Mouse (Mus musculus) adrenal gland, adult 18-20 months (tissue): ENCODE data around the gene Farp2. TPM values are rescaled to one million over a fixed set of nuclear protein-coding genes. Genes with fewer than 3 reads are reported as not detected.

Experiments used
- total RNA-seq, 2 experiments: library from RNA; stranded (reverse); gene quantifications; 1 replicate in 1 of 2; 2 replicates in 1 of 2; pipeline ENCODE4 v1.2.3; 2021

Gene Farp2
- total RNA-seq, 2 experiments from 2014 or later = 18.5 to 18.7 TPM

Other genes with a start within 250 kb of the Farp2 start
- gene Mterf4, start 206.2 kb upstream of the Farp2 start, total RNA-seq = 10 to 100 TPM; 23.1 to 23.3 TPM
- gene Ppp1r7, start 169.2 kb upstream of the Farp2 start, total RNA-seq = 10 to 100 TPM; 20.4 to 28.5 TPM
- gene Pask, start 168.6 kb upstream of the Farp2 start, total RNA-seq = 1 to 10 TPM; 2.7 to 3.6 TPM
- gene Ano7, start 138.1 kb upstream of the Farp2 start, total RNA-seq = not detected
- 100 to 1,000 TPM; 316 to 376 TPM for gene Hdlbp, start 33.3 kb upstream of the Farp2 start, total RNA-seq
- 100 to 1,000 TPM; 116 to 118 TPM for gene Stk25, start 146.6 kb downstream of the Farp2 start, total RNA-seq
- gene Bok, start 173.6 kb downstream of the Farp2 start, total RNA-seq = 10 to 100 TPM in 1 of 2 experiments, 1 to 10 TPM in 1; 7.6 to 13.1 TPM
- gene Atg4b, start 239.4 kb downstream of the Farp2 start, total RNA-seq = 10 to 100 TPM; 82.7 to 85.3 TPM
- gene Thap4, start 242.8 kb downstream of the Farp2 start, total RNA-seq = 10 to 100 TPM; 46.3 to 52.4 TPM